7 mouse cellular contexts compared by ENCODE assay signal in the genomic region with DNA sequence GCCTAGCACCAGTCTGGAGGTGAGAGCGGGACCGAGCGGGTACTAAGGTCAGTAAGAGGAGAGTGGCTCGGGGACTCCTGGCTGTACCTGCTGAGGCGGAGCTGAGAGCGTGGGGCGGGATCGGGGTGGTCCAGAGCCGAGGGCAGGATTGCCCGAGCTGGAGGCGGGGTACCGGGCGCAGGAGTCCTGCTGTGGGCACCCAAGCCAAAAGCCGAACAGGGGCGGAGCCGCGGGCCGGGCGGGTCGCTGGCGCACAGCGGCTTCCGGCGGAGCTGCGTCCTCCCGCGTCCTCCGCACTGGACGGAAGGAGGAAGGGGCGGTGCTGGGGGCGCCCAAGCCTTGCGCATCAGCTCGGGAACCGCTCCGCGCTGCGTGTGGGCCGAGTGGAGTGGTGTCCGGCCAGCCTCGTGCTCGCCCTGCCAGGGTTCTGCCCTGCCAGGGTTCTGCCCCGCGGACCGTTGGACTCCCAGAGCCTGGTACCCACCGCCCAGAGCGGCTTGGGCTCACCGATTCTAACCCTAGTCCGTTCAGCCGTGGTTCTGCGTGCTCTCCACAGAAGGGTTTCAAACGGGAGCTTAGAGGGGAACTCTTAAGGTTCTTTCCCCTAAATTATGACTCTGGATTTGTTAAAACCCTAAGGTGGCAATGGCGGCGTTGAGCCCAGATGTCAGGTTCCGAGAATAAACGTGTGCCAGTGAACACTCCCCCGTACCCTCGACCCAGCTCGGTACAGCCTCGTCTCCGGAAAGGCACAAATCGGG. TPM values are rescaled to one million over a fixed set of nuclear protein-coding genes. Genes with fewer than 3 reads are reported as not detected.
A peak's percentile ranks its signal among the peaks of the same experiment; 100 is the strongest.
DNase-seq lines count a peak whose midpoint lies in the region; ATAC-seq lines count a peak whose summit lies in the region.

A gene (minus strand): TSS at position 262 of the 761 bp plus-strand sequence.

- peak within 1 kb of the TSS; percentile 98 for H3K9ac ChIP-seq in intestine, embryonic 16.5 days (ENCODE audit: low read depth, low read length)
- peak within 1 kb of the TSS; percentile 97 for H3K9ac ChIP-seq in midbrain, embryonic 11.5 days (ENCODE audit: low read length)

- H3K27ac ChIP-seq in intestine, embryonic 16.5 days (ENCODE audit: low read length) = peak within 1 kb of the TSS; percentile 96
- H3K27ac ChIP-seq in midbrain, embryonic 11.5 days (ENCODE audit: low read depth, low read length) = peak within 1 kb of the TSS; percentile 67

- WGBS in intestine, embryonic 16.5 days = under 1% methylated on average over 59 of the region's 61 CpGs
- under 1% methylated on average over 57 of the region's 61 CpGs for WGBS in midbrain, embryonic 11.5 days

- peak; percentile 98 for ATAC-seq in intestine, embryonic 16.5 days
- peak; percentile 97 for ATAC-seq in midbrain, embryonic 11.5 days (ENCODE audit: low FRiP score)

- peaks cover 4% of the 10 kb centered on the region; the same call in 1 of the 2 replicates for H3K4me1 ChIP-seq in intestine, embryonic 16.5 days (ENCODE audit: control insufficient read depth, insufficient read depth, low read length)
- H3K4me1 ChIP-seq in midbrain, embryonic 11.5 days (ENCODE audit: control insufficient read depth, insufficient read depth, low read length) = peaks cover 10% of the 10 kb centered on the region

- H3K4me3 ChIP-seq in intestine, embryonic 16.5 days (ENCODE audit: low read length) = peak within 1 kb of the TSS; percentile 85
- peak within 1 kb of the TSS; percentile 79 for H3K4me3 ChIP-seq in midbrain, embryonic 11.5 days (ENCODE audit: low read depth, low read length)

- H3K9me3 ChIP-seq in intestine, embryonic 16.5 days (ENCODE audit: control insufficient read depth, low read length) = no peaks in the 10 kb centered on the region
- no peaks in the 10 kb centered on the region for H3K9me3 ChIP-seq in midbrain, embryonic 11.5 days (ENCODE audit: control insufficient read depth, low read length)

- peak within 1 kb of the TSS; percentile 56 for H3K4me2 ChIP-seq in intestine, embryonic 16.5 days (ENCODE audit: low read depth, low read length)
- H3K4me2 ChIP-seq in midbrain, embryonic 11.5 days = peak within 1 kb of the TSS; percentile 68

- no peaks in the 10 kb centered on the region for H3K27me3 ChIP-seq in intestine, embryonic 16.5 days (replicated peaks; ENCODE audit: control insufficient read depth, insufficient read depth, low read length)
- H3K27me3 ChIP-seq in midbrain, embryonic 11.5 days (ENCODE audit: control insufficient read depth, insufficient read depth, low read length) = no peaks in the 10 kb centered on the region

- peak; percentile 99 for DNase-seq in adrenal gland, adult 2 months
- DNase-seq in embryo, embryonic 11.5 days (ENCODE audit: low read depth, low spot score) = peak; percentile 80
- DNase-seq in gastrocnemius, postnatal 4 days (ENCODE audit: low spot score in 2 of 2) = peak; percentile 89 to 94
- peak; percentile 92 to 93 for DNase-seq in left cerebral cortex, postnatal 36 days (ENCODE audit: low spot score in 2 of 2)
- peak; percentile 97 for DNase-seq in midbrain, embryonic 11.5 days (ENCODE audit: low spot score, missing footprints)
- DNase-seq in skeletal muscle tissue, adult 2 months (ENCODE audit: low read depth, low spot score) = peak; percentile 92

- H3K36me3 ChIP-seq in intestine, embryonic 16.5 days (ENCODE audit: control insufficient read depth, insufficient read depth, low read length) = peaks cover 4% of the 10 kb centered on the region; the same call in 1 of the 2 replicates
- peaks cover 2% of the 10 kb centered on the region; the same call in 1 of the 2 replicates for H3K36me3 ChIP-seq in midbrain, embryonic 11.5 days (ENCODE audit: control insufficient read depth, insufficient read depth, low read length)

- intact Hi-C loops in left cerebral cortex, postnatal 36 days (cut with DNase I) = loop anchor here (2.0 to 5.0 kb wide), 2 partner anchors 75 to 106 kb away; a partner anchor contains a TSS

RNA-seq across cellular contexts. Expression of the gene that starts here (rescaled TPM):
- 10 to 100 TPM; 37.2 to 49.4 TPM for total RNA-seq in adrenal gland, adult 2 months (2021)
- polyA plus RNA-seq in adrenal gland, adult 2 months (2012; rRNA removed) = 114 and 133 TPM in 2 replicates
- total RNA-seq in gastrocnemius, postnatal 4 days (2021) = 10 to 100 TPM; 41.5 to 45.3 TPM
- 85.1 and 88.9 TPM in 2 replicates for polyA plus RNA-seq in intestine, embryonic 16.5 days (2015; fragmentation: Nextera tagmentation; extraction: Ambion mirVana)
- 10 to 100 TPM; 55.7 to 63.6 TPM for total RNA-seq in left cerebral cortex, postnatal 36 days (2021)
- polyA plus RNA-seq in midbrain, embryonic 11.5 days (2014; fragmentation: Nextera tagmentation; extraction: Ambion mirVana) = 122 and 134 TPM in 2 replicates

Comparison
In these comparisons a context has a peak if more than half of its experiments do, and no peak if none do; other contexts are left out.
1. Peak in every context shown above with its lines: DNase-seq, ATAC-seq, H3K4me3 ChIP-seq and H3K27ac ChIP-seq.